Mouse (Mus musculus) bone marrow macrophage, adult 2 months (primary cell): Measurements from ENCODE around the gene Zdhhc19. TPM values are rescaled to one million over a fixed set of nuclear protein-coding genes. Genes with fewer than 3 reads are reported as not detected.

ENCODE experiments used
- H3K27ac ChIP-seq: 2 replicates; pipeline ENCODE4 v1.5.1; 2012; ENCODE audit warnings: low read depth, low read length; ENCODE audit not compliant: insufficient read depth
- H3K4me1 ChIP-seq: 2 replicates; pipeline ENCODE4 v1.6.1; 2012; ENCODE audit warnings: low read length; ENCODE audit not compliant: control insufficient read depth, insufficient read depth
- H3K4me3 ChIP-seq: 2 replicates; pipeline ENCODE4 v1.5.1; 2012; ENCODE audit warnings: mild to moderate bottlenecking, low read length, moderate library complexity; ENCODE audit not compliant: insufficient read depth
- CTCF ChIP-seq: IDR thresholded peaks from 2 replicates; pipeline ENCODE4 v1.5.1; 2012; ENCODE audit warnings: low read depth, mild to moderate bottlenecking, low read length, moderate library complexity
- POLR2A ChIP-seq: IDR thresholded peaks from 2 replicates; pipeline ENCODE4 v1.6.1; 2012; ENCODE audit warnings: mild to moderate bottlenecking, low read depth, low read length, borderline replicate concordance
- polyA plus RNA-seq: library from polyadenylated mRNA; stranded (reverse); fragments of >200 nt; gene quantifications from 2 replicates; pipeline ENCODE4 v1.2.4, GENCODE M21; 2012; ENCODE audit not compliant: missing spikeins, insufficient read depth, insufficient read length

Gene Zdhhc19
- polyA plus RNA-seq, 1 experiment = not detected

GRCm38 (mm10) chr16:32572528-32572927, 76.5 kb downstream of the Zdhhc19 start:
- TF ChIP-seq CTCF (no peak), POLR2A (no peak)
- peaks cover 26% of the 10 kb centered on the region for H3K4me1 ChIP-seq
- H3K4me3 ChIP-seq = no peak overlapping the region

GRCm38 (mm10) chr16:32586482-32586881, 90.4 kb downstream of the Zdhhc19 start:
- Histone ChIP-seq H3K4me1 (no peaks in the 10 kb centered on the region), H3K4me3 (no peak overlapping the region), H3K27ac (no peak overlapping the region)
- TF ChIP-seq POLR2A = no peak
- no peak for TF ChIP-seq CTCF

More at GRCm38 (mm10) chr16:32572528-32572927, 76.5 kb downstream of the Zdhhc19 start:
- no peak overlapping the region for H3K27ac ChIP-seq

DNA sequence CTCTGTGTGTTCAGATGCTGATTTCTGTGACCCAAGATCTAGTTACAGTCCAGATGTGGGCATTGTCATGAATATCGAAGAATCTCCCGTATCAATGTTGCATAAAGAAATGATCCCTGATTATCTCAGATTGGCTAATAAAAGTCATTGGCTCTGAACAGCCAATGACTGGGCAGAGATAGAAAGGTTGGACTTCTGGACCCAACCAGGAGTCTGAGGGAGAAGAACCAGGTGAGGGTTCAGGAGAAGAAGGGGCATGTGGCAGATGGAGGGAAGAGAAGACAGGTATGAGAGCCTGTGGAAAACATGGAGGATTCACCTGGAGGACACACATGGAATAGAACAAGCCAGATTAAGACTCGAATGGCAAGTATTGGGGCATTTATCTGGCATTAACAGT, 92.5 kb downstream of the Zdhhc19 start:
- Histone ChIP-seq H3K4me1 (peaks cover 3% of the 10 kb centered on the region), H3K27ac (no peak overlapping the region), H3K4me3 (no peak overlapping the region)
- TF ChIP-seq CTCF (no peak), POLR2A (no peak)

- Histone ChIP-seq H3K4me3 (no peak overlapping the region), H3K4me1 (peaks cover 23% of the 10 kb centered on the region)
- TF ChIP-seq CTCF = no peak
- no peak for TF ChIP-seq POLR2A
Observed at GRCm38 (mm10) chr16:32591521-32591920, 95.5 kb downstream of the Zdhhc19 start.

DNA sequence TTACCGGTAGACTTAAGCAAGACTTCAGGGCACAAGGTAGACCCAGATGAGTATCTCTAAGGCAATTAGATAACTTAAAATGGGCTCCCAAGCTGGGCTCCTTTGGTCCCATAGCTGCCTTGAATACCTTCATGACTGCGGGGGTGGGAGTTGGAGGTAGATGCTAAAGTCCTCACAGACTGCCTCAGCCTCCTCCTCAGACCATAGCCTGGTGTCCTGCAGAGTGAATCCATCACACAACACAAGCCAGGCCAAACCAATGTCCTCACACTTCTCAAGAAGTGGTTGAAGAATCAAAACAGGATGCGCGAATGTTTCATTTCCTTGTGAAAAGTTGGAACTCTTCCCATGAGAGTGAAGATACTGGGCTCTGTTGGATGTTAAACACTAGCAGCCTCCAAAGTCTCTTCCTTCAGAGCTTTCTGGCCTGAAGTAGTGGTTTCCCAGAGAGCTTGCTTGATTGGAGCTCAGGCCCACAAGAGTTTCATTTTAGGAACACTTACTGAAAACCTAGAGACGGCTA, 97.3 kb downstream of the Zdhhc19 start:
- Histone ChIP-seq H3K27ac (no peak overlapping the region; the same call in 1 of the 2 replicates), H3K4me3 (no peak overlapping the region), H3K4me1 (peaks cover 30% of the 10 kb centered on the region)
- TF ChIP-seq CTCF (no peak), POLR2A (no peak)

More at GRCm38 (mm10) chr16:32591521-32591920, 95.5 kb downstream of the Zdhhc19 start:
- no peak overlapping the region for H3K27ac ChIP-seq

- no peak overlapping the region; the same call in 1 of the 2 replicates for H3K27ac ChIP-seq
- TF ChIP-seq CTCF (no peak), POLR2A (no peak)
- no peak overlapping the region for H3K4me3 ChIP-seq
- H3K4me1 ChIP-seq = peaks cover 36% of the 10 kb centered on the region
Observed at GRCm38 (mm10) chr16:32593916-32594315, 97.9 kb downstream of the Zdhhc19 start.

GRCm38 (mm10) chr16:32594701-32595100, 98.6 kb downstream of the Zdhhc19 start:
- no peak for TF ChIP-seq CTCF
- Histone ChIP-seq H3K4me3 (no peak overlapping the region), H3K27ac (peak overlapping the region; percentile 49), H3K4me1 (peaks cover 41% of the 10 kb centered on the region)

DNA sequence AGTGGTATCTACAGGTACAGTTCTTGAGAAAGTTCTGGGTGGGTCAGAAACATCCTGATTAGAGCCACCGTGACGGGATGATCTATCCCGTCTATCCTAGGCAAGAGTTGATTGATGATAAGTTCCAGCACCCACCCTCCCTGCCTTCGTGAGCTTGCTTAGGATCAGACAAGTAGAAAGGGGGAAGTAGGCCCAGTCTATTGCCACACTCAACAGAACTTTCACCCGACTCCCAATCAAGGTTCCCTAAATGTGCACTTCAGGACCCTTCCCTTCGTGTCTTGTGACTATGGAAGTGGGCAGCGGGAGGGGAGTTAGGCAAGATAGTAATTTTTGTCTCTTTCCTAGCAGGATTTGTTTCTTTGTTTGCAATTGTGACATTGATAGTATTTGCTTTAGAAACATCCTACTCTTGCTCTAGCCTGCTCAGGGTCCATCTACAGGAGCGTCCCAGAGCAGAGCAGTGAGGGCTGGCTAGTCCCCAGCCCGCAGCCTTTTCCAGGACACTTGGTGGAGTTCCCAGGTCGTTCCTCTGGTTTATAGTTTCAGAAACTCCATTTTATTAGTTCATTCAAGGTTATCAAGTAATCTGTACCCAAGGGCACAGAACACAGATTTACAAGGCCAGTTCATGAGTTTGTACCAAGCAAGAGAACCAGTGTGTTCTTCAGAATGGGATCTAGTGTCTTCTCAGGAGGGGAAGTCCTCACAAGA, 99.2 kb downstream of the Zdhhc19 start:
- no peak overlapping the region for H3K4me3 ChIP-seq
- H3K27ac ChIP-seq = peak overlapping the region; percentile 70
- TF ChIP-seq POLR2A (no peak), CTCF (no peak)
- H3K4me1 ChIP-seq = peaks cover 47% of the 10 kb centered on the region

DNA sequence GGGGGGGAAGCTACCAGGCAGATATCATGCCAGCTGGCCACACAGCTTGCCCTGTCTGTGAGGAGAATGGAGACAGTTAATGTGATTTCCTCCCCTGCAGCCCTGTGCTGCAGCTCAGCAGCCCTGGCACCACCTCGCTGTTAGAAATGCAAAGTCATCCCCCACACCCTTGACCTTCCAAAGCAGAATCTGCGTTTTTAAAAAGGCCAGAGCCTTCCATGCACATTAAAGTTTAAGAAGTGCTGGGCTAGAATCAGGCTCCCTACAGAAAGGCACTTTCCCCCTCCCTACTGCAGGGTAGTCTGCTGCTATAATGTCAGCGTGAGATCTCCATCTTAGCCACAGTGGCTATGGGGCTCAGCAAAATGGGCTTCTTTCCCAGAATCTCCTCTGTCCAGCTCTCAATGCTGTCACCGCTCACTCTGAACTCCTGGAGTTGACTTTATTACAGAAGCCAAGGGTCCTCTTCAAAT, 101.9 kb downstream of the Zdhhc19 start:
- no peak for TF ChIP-seq CTCF
- no peak for TF ChIP-seq POLR2A
- H3K27ac ChIP-seq = peak overlapping the region; percentile 63
- H3K4me1 ChIP-seq = peaks cover 51% of the 10 kb centered on the region
- no peak overlapping the region for H3K4me3 ChIP-seq

GRCm38 (mm10) chr16:32599151-32599550, 103.1 kb downstream of the Zdhhc19 start:
- Histone ChIP-seq H3K27ac (peak overlapping the region; percentile 78), H3K4me1 (peaks cover 42% of the 10 kb centered on the region), H3K4me3 (no peak overlapping the region)
- no peak for TF ChIP-seq POLR2A
- TF ChIP-seq CTCF = no peak
